Mouse (Mus musculus): Measurements from ENCODE around the gene Cdc42se1.

Gene Cdc42se1

GRCm38 (mm10) chr3:95247660-95248336, 19.3 kb downstream of the Cdc42se1 start:
- no peak for DNase-seq (ENCODE audit: extremely low read depth, low read depth, low spot score)

GRCm38 (mm10) chr3:95250361-95250760, 21.8 kb downstream of the Cdc42se1 start:
- no peak for DNase-seq (ENCODE audit: extremely low read depth, low read depth, low spot score)

DNA sequence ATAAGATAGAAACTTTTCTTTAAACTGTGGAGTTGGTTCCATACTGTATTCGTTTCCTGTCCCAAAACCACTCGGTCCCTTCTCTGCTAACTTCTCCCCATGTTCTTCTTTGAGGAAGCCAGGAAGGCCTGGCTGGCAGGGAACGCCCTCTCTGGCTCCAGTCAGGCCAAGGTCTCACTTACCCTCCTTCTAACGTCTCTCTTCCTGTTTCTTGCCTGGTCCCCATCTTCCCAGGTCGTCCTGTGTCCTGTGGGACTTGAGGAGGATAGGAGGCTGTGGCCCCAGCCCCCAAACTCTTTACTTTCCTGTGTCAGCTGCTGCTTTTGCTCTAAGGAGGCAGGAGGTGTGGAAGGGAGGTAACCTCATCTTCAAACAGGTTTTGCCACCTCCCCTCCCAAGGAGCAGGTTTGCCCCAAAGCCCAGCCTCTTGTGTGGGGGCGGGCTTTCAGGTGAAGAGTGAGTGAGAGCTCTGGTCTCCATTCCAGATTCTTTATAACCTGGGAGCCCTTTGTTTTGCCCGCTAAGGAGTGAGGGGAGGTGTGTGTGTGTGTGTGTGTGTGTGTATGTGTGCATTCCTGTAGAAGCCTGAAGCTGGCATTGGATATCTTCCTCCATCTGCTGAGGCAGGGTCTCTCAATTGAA, 22.4 kb downstream of the Cdc42se1 start, which contains the start of gene Bnipl:
Bnipl (minus strand) TSS at position 411 of the 642 bp plus-strand sequence.
- DNase-seq (ENCODE audit: extremely low read depth, low read depth, low spot score) = no peak

- no peak for DNase-seq (ENCODE audit: extremely low read depth, low read depth, low spot score)
Measured at GRCm38 (mm10) chr3:95256931-95257330, 28.4 kb downstream of the Cdc42se1 start.

- DNase-seq (ENCODE audit: extremely low read depth, low read depth, low spot score) = no peak
Measured at GRCm38 (mm10) chr3:95261975-95262374, 33.4 kb downstream of the Cdc42se1 start.

GRCm38 (mm10) chr3:95263089-95263739, 34.7 kb downstream of the Cdc42se1 start:
- DNase-seq (ENCODE audit: extremely low read depth, low read depth, low spot score) = no peak

DNA sequence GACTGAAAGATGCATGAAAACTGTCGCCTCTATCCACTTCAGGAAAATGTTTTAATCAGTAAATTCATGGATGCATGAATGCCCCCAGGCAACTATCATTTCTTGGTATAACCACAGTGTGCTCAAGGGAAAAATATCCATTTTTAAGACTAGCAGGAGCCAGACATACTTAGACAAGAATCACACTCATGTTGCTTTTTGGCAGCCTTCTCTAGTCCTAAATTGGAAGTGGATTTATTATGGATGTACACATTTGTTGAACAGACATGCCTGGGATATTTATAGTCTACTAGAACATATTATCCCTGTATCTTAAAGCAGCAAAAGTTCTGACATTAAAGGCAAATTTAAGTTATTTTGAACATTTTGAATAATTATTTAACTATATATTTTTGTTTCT, 36.2 kb downstream of the Cdc42se1 start:
- DNase-seq (ENCODE audit: extremely low read depth, low read depth, low spot score) = no peak

DNA sequence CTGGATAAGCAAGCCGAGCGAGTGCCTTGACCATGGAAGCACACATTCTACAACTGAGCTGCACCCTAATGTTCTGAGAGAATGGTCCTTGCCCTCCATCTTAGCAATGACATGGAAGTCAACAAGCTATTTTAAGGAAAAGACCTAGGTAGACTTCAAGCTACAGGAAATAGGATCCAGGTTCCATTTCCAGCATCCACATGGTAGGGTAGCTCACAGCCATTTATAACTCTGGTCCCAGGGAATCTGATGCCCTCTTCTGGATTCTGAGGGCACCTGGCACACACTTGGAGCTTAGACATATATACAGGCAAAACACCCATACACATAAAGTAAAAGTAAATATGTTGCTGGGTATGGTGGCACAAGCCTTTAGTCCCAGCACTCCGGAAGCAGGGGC, 37.5 kb downstream of the Cdc42se1 start:
- DNase-seq (ENCODE audit: extremely low read depth, low read depth, low spot score) = no peak

DNA sequence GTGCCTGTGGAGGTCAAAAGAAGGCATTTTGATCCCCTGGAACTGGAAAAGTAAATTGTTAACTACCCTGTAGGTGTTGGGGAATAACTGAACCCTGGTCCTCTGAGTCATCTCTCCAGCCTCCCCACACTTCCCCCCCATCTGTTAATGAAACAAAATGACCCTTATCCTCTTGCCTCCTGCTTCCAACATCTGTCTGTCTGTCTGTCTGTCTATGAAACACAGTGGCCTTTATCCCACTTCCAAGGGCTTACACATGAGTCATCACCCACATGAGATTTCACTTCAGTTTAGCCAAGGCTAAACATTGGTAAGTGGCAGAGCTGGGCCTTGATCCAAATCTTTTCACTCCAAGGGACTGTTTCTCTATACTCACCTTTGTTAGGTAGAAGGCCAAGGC, 39.3 kb downstream of the Cdc42se1 start:
- DNase-seq (ENCODE audit: extremely low read depth, low read depth, low spot score) = no peak

- DNase-seq (ENCODE audit: extremely low read depth, low read depth, low spot score) = no peak
Measured at GRCm38 (mm10) chr3:95269789-95270188, 41.3 kb downstream of the Cdc42se1 start.

- DNase-seq (ENCODE audit: extremely low read depth, low read depth, low spot score) = no peak
Measured at GRCm38 (mm10) chr3:95270766-95271364, 42.3 kb downstream of the Cdc42se1 start.

DNA sequence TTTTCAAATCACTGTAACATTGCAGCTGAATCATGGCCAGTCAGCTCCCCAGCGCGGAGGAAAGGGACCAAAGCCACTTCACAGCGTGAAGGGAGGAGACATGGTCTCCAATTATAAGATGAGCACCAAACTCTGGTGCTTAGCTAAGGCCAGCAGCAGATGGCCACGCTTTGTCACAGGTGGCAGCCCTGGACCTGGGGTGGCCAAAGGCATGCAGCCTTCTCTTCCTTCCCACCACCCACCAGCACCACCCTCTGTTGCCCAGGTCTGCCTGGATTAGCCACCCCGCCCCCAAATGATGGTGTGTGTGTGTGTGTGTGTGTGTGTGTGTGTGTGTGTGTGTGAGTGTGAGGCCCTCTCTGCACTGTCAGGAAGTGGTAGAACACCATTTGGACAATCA, 44.9 kb downstream of the Cdc42se1 start:
- DNase-seq (ENCODE audit: extremely low read depth, low read depth, low spot score) = no peak

- no peak for DNase-seq (ENCODE audit: extremely low read depth, low read depth, low spot score)
Measured at GRCm38 (mm10) chr3:95274453-95274852, 45.9 kb downstream of the Cdc42se1 start.

GRCm38 (mm10) chr3:95275161-95275560, 46.6 kb downstream of the Cdc42se1 start:
- no peak for DNase-seq (ENCODE audit: extremely low read depth, low read depth, low spot score)

- no peak for DNase-seq (ENCODE audit: extremely low read depth, low read depth, low spot score)
Measured at GRCm38 (mm10) chr3:95276428-95276934, 47.9 kb downstream of the Cdc42se1 start.

- DNase-seq (ENCODE audit: extremely low read depth, low read depth, low spot score) = no peak
Measured at GRCm38 (mm10) chr3:95277149-95277551, 48.6 kb downstream of the Cdc42se1 start.

DNA sequence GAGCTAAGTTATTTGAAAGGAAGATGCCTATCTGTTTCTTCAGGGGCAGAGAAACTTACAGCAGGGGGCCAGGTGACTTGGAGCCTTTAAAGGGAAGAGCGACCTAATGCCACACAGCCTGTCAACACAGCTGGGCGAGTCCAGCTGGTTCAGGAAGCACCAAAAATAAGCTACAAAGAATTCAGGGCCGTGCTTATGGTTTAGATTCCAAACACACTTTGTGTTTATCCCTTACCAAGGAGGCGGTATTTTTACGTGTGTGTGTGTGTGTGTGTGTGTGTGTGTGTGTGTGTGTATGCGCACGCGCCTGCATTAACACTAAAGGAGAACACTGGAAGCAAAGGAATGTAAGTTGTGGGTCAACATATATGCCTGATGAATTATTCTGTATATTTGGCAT, 52.2 kb downstream of the Cdc42se1 start:
- no peak for DNase-seq (ENCODE audit: extremely low read depth, low read depth, low spot score)

DNA sequence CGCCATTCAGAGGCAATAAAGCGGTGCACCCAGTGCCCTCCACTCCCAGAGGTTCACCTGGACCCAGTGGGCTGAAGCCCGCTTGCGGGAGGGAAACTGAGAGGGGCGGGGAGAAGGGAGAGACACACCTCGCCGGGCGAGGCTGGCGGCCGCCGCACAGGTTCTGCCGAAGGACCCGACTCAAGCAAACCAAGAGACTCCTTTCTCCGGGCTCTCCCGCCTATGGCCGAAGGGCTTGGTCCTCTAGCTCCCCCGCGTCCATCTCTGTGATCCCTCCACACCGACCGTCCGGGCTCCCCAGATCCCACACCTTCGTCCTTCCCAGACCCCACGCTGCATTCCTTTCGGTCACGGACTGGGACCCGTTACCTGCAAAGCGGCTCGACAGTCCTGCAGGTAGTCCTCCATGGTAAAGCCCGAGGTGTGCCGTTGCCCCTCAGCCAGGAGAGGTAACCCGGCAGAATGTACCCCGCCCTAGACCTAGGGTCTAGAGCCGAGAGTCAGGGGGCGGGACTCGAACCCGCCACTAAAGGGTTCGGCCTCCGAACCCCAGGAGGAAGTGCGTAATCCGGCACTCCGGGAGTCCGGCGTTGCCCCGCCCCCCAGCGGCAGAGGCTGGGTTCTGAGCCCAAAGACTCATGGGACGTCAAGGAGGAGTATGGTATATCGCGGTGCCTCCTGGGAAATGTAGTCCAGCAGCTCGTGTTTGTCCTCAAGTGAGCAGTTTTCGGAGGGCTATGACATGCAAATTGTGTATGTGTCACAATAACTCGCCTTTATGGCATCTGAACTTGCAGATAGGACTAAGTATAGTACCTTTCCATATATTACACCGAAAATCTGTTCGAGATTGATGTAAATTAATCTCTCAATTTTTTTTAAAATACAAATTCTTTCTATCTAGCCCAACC, 52.9 kb downstream of the Cdc42se1 start, which contains the start of the genes Mindy1 and Prune1:
Mindy1 (plus strand) TSS at position 130 of the 911 bp plus-strand sequence.
Prune1 (minus strand) TSS at position 861 of the 911 bp plus-strand sequence.
- DNase-seq (ENCODE audit: extremely low read depth, low read depth, low spot score) = no peak

DNA sequence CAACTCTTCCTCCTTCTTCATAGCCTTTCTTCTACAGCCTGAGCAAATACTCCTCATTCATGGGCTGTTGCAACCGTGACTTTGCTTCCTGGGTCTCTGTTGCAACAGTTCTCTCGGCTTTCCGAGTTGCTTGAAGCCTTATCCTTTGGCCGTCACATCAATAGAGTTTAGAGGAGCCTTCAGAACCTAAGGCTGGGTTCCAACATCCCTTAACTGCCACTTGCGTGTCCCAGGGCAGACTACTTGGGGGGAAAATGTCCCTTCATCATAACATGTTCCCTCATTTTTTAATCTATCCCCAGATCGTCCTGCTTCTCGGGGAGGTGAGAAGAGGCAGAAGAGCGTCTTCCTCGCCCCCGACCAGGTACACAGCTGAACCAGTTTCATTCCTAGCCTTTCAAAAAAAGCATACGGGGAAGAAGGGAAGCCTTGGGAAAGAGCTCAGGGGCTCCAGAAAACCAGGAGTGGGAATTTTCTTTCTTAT, 53.9 kb downstream of the Cdc42se1 start:
- peak; percentile 88 for DNase-seq (ENCODE audit: extremely low read depth, low read depth, low spot score)
